Mouse (Mus musculus) embryonic fibroblast, embryonic 13.5 days (primary cell): Measurements from ENCODE around the gene Mbnl2. TPM values are rescaled to one million over a fixed set of nuclear protein-coding genes. Genes with fewer than 3 reads are reported as not detected.

Experiments used
- H3K27ac ChIP-seq: 2 replicates; pipeline ENCODE4 v1.5.1; 2012; ENCODE audit warnings: low read length, control low read depth, inconsistent platforms; ENCODE audit not compliant: insufficient read depth
- H3K4me1 ChIP-seq: 2 replicates; pipeline ENCODE4 v1.6.1; 2011; ENCODE audit warnings: low read length; ENCODE audit not compliant: control insufficient read depth, insufficient read depth
- H3K4me3 ChIP-seq: 2 replicates; pipeline ENCODE4 v1.5.1; 2011; ENCODE audit warnings: mild to moderate bottlenecking, control low read depth, low read length; ENCODE audit not compliant: insufficient read depth
- CTCF ChIP-seq: IDR thresholded peaks from 2 replicates; pipeline ENCODE4 v1.5.1; 2011; ENCODE audit warnings: mild to moderate bottlenecking, control low read depth, low read length, moderate library complexity, borderline replicate concordance; ENCODE audit not compliant: insufficient read depth
- POLR2A ChIP-seq: IDR thresholded peaks from 2 replicates; pipeline ENCODE4 v1.6.1; 2011; ENCODE audit warnings: low read depth, mild to moderate bottlenecking, control low read depth, low read length, moderate library complexity
- polyA plus RNA-seq: library from polyadenylated mRNA; stranded (reverse); fragments of >200 nt; gene quantifications from 2 replicates; pipeline ENCODE4 v1.2.4, GENCODE M21; 2011; ENCODE audit warnings: low read depth; ENCODE audit not compliant: missing spikeins, insufficient read length

Gene Mbnl2
- polyA plus RNA-seq, 1 experiment, result 207 TPM

- H3K4me1 ChIP-seq, result peaks cover 26% of the 10 kb centered on the region
- TF ChIP-seq POLR2A (no peak), CTCF (no peak)
- H3K4me3 ChIP-seq, result no peak overlapping the region
- no peak overlapping the region for H3K27ac ChIP-seq
Observed at GRCm38 (mm10) chr14:120377192-120377591, 101.7 kb downstream of the Mbnl2 start.

- Histone ChIP-seq H3K4me3 (no peak overlapping the region), H3K4me1 (peaks cover 21% of the 10 kb centered on the region), H3K27ac (no peak overlapping the region)
Observed at GRCm38 (mm10) chr14:120378002-120378401, 102.5 kb downstream of the Mbnl2 start.

GRCm38 (mm10) chr14:120379716-120380115 is 104.2 kb downstream of the Mbnl2 start:
- H3K4me3 ChIP-seq, result no peak overlapping the region
- H3K27ac ChIP-seq, result no peak overlapping the region
- peaks cover 15% of the 10 kb centered on the region for H3K4me1 ChIP-seq
- TF ChIP-seq CTCF, result no peak
- no peak for TF ChIP-seq POLR2A

More at GRCm38 (mm10) chr14:120378002-120378401, 102.5 kb downstream of the Mbnl2 start:
- TF ChIP-seq POLR2A (no peak), CTCF (no peak)

- Histone ChIP-seq H3K4me1 (peaks cover 8% of the 10 kb centered on the region), H3K27ac (no peak overlapping the region), H3K4me3 (no peak overlapping the region)
- TF ChIP-seq POLR2A (no peak), CTCF (no peak)
Observed at GRCm38 (mm10) chr14:120381378-120382134, 106.1 kb downstream of the Mbnl2 start.

- H3K4me1 ChIP-seq, result peaks cover 11% of the 10 kb centered on the region
- TF ChIP-seq CTCF (no peak), POLR2A (no peak)
- no peak overlapping the region for H3K27ac ChIP-seq
- H3K4me3 ChIP-seq, result no peak overlapping the region
Observed at GRCm38 (mm10) chr14:120382179-120382578, 106.7 kb downstream of the Mbnl2 start.

GRCm38 (mm10) chr14:120383186-120383851 is 107.8 kb downstream of the Mbnl2 start:
- Histone ChIP-seq H3K4me1 (peaks cover 7% of the 10 kb centered on the region), H3K27ac (no peak overlapping the region), H3K4me3 (no peak overlapping the region)
- TF ChIP-seq POLR2A, result no peak
- no peak for TF ChIP-seq CTCF

- TF ChIP-seq CTCF, result no peak
- Histone ChIP-seq H3K4me1 (peaks cover 7% of the 10 kb centered on the region), H3K4me3 (no peak overlapping the region), H3K27ac (no peak overlapping the region)
Observed at GRCm38 (mm10) chr14:120384615-120385014, 109.1 kb downstream of the Mbnl2 start.

GRCm38 (mm10) chr14:120387293-120387692 is 111.8 kb downstream of the Mbnl2 start:
- Histone ChIP-seq H3K4me1 (peaks cover 7% of the 10 kb centered on the region), H3K4me3 (no peak overlapping the region), H3K27ac (no peak overlapping the region)
- TF ChIP-seq POLR2A (no peak), CTCF (no peak)

GRCm38 (mm10) chr14:120388818-120389691 is 113.6 kb downstream of the Mbnl2 start:
- Histone ChIP-seq H3K27ac (no peak overlapping the region), H3K4me3 (no peak overlapping the region), H3K4me1 (peaks cover 7% of the 10 kb centered on the region)
- TF ChIP-seq CTCF (no peak), POLR2A (no peak)
